Mouse (Mus musculus): ENCODE data around the gene Vmn1r84.

The Vmn1r84 gene

GRCm38 (mm10) chr7:12369173-12369572 is at the start of gene Vmn1r84:
Vmn1r84 (minus strand) TSS chr7:12369273.
- DNase-seq (ENCODE audit: low spot score in 2 of 2), result no peak

GRCm38 (mm10) chr7:12329381-12329780 is 39.7 kb downstream of the Vmn1r84 start, which contains the start of gene Vmn1r83:
Vmn1r83 (minus strand) TSS chr7:12329481.
- DNase-seq (ENCODE audit: low spot score in 2 of 2), result no peak

All from spleen, postnatal 36 days (tissue).